Mouse (Mus musculus) MEL (cell line): ENCODE data around the gene Srgap2.

Experiments used
- CTCF ChIP-seq, 3 experiments: IDR thresholded peaks in 2 of 3; conservative IDR thresholded peaks in 1 of 3; 2 replicates each; pipeline ENCODE4 v1.5.1; 2011 to 2012; ENCODE audit warnings: low read length in 3 of 3, low read depth in 2 of 3, mild to moderate bottlenecking in 2 of 3, improper control_type of control experiment in 1 of 3, inconsistent platforms in 1 of 3, mixed read lengths in 1 of 3, moderate library complexity in 1 of 3; ENCODE audit not compliant: control insufficient read depth in 1 of 3, insufficient read depth in 1 of 3, poor library complexity in 1 of 3, severe bottlenecking in 1 of 3
- GATA1 ChIP-seq: IDR thresholded peaks from 2 replicates; pipeline ENCODE4 v1.6.1; 2011; ENCODE audit warnings: low read depth, low read length, improper control_type of control experiment
- HCFC1 ChIP-seq: IDR thresholded peaks from 2 replicates; pipeline ENCODE4 v1.6.1; 2012; ENCODE audit warnings: low read depth, mild to moderate bottlenecking, inconsistent platforms, low read length, improper control_type of control experiment, moderate library complexity
- MAFK ChIP-seq: IDR thresholded peaks from 2 replicates; pipeline ENCODE4 v1.6.1; 2011; ENCODE audit warnings: low read depth, mild to moderate bottlenecking, low read length, improper control_type of control experiment, borderline replicate concordance
- POLR2A ChIP-seq, 2 experiments: IDR thresholded peaks; 2 replicates each; pipeline ENCODE4 v1.6.1; 2011 to 2012; ENCODE audit warnings: low read length in 2 of 2, mild to moderate bottlenecking in 2 of 2, control low read depth in 1 of 2, improper control_type of control experiment in 1 of 2, low read depth in 1 of 2, moderate library complexity in 1 of 2; ENCODE audit not compliant: control insufficient read depth in 1 of 2, insufficient read depth in 1 of 2, poor library complexity in 1 of 2
- SMC3 ChIP-seq: IDR thresholded peaks from 2 replicates; pipeline ENCODE4 v1.6.1; 2011; ENCODE audit warnings: low read depth, low read length, improper control_type of control experiment

DNA sequence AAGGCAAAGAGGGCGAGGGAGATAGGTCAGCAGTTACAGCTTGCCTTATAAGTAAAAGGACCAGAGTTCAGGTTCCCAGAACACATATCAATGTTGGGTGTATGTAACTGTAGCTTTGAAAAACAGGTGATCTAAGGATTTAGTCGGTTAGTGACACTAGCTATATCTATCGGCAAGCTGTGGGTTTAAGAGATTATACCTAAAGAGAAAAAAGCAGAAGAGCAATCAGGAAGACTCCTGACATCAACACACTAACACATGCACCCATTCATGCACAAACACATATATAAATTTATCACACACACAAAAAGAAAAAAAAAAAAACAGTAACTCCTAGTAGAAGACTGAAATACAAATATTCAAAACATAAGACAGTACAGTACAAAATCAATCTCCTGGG, 10.6 kb downstream of the Srgap2 start:
- TF ChIP-seq HCFC1 (no peak), CTCF (IDR thresholded peaks at IDR 0.05 in 2 of 3, conservative IDR thresholded peaks at IDR 0.05 in 1 of 3; ENCODE audit: control insufficient read depth in 1 of 3, insufficient read depth in 1 of 3, low read depth in 2 of 3, low read length in 3 of 3, poor library complexity in 1 of 3, severe bottlenecking in 1 of 3) (no peak), MAFK (no peak), GATA1 (0 out of 2 replicates have a peak, but pooled peaks have one; percentile 52), SMC3 (no peak), POLR2A (IDR thresholded peaks at IDR 0.05; ENCODE audit: control insufficient read depth in 1 of 2, insufficient read depth in 1 of 2, low read depth in 1 of 2, low read length in 2 of 2, poor library complexity in 1 of 2) (no peak)
